ENCODE assay signal across 7 mouse cellular contexts in genomic region chr19:57356273-57356672, GRCm38 (mm10). TPM values are rescaled to one million over a fixed set of nuclear protein-coding genes. Genes with fewer than 3 reads are reported as not detected.
DNase-seq lines count a peak whose midpoint lies in the region; ATAC-seq and TF ChIP-seq lines count a peak whose summit lies in the region.

No protein-coding gene starts in this region.

- peak overlapping the region; percentile 29; the same call in 1 of the 2 replicates for H3K4me2 ChIP-seq in heart, postnatal 0 days (ENCODE audit: low read depth, low read length)

- H3K4me3 ChIP-seq in spleen, adult 2 months (ENCODE audit: extremely low read depth, insufficient read depth, insufficient read length) = peak overlapping the region; percentile 27; the same call in 1 of the 2 replicates
- no peak overlapping the region for H3K4me3 ChIP-seq in heart, postnatal 0 days (ENCODE audit: low read depth, low read length)

- whole genome bisulfite sequencing in spleen, adult 2 months = 6% methylated on average over 7 of the region's 7 CpGs
- 59% methylated on average over 7 of the region's 7 CpGs for WGBS in heart, postnatal 0 days

- no peak for DNase-seq in spleen, adult 2 months (ENCODE audit: low read depth in 1 of 2, low spot score in 2 of 2)
- no peak for DNase-seq in spleen, postnatal 10 days (ENCODE audit: low spot score in 2 of 2)
- no peak for DNase-seq in heart, postnatal 0 days (ENCODE audit: low spot score)
- DNase-seq in lung, postnatal 10 days = peak; percentile 57
- DNase-seq in thymus, postnatal 4 days = peak; percentile 61
- no peak for DNase-seq in frontal cortex, postnatal 14 days (ENCODE audit: low spot score in 2 of 2)
- no peak for DNase-seq in urinary bladder, adult 18-20 months (ENCODE audit: low spot score in 2 of 2)

- no peak for ATAC-seq in heart, postnatal 0 days (ENCODE audit: insufficient read depth, low read depth)

- peak overlapping the region; percentile 79 for H3K27ac ChIP-seq in spleen, adult 2 months (ENCODE audit: insufficient read depth, low read length)
- H3K27ac ChIP-seq in heart, postnatal 0 days (ENCODE audit: low read depth) = peak overlapping the region; percentile 84

- no peak for TF ChIP-seq CTCF in spleen, adult 2 months (IDR thresholded peaks at IDR 0.05; ENCODE audit: extremely low read depth, insufficient read depth, insufficient read length, insufficient replicate concordance)
- no peak for TF ChIP-seq CTCF in heart, postnatal 0 days (IDR thresholded peaks at IDR 0.05; ENCODE audit: low read depth)

- no peak for TF ChIP-seq POLR2A in spleen, adult 2 months (IDR thresholded peaks at IDR 0.05; ENCODE audit: low read depth, low read length)

- H3K9me3 ChIP-seq in heart, postnatal 0 days (replicated peaks; ENCODE audit: control insufficient read depth, low read length) = no peaks in the 10 kb centered on the region

- no peaks in the 10 kb centered on the region for H3K36me3 ChIP-seq in spleen, adult 2 months (ENCODE audit: control insufficient read depth, insufficient read depth, low read length)
- no peaks in the 10 kb centered on the region for H3K36me3 ChIP-seq in heart, postnatal 0 days (replicated peaks; ENCODE audit: control insufficient read depth, insufficient read depth, low read length)

- peaks cover 28% of the 10 kb centered on the region for H3K4me1 ChIP-seq in spleen, adult 2 months (ENCODE audit: control insufficient read depth, insufficient read depth, insufficient read length)
- H3K4me1 ChIP-seq in heart, postnatal 0 days (ENCODE audit: control insufficient read depth, insufficient read depth) = peaks cover 14% of the 10 kb centered on the region

- H3K27me3 ChIP-seq in spleen, adult 2 months (ENCODE audit: control insufficient read depth, insufficient read depth, low read length) = no peaks in the 10 kb centered on the region
- no peaks in the 10 kb centered on the region for H3K27me3 ChIP-seq in heart, postnatal 0 days (ENCODE audit: control insufficient read depth, insufficient read depth, low read length)

- TF ChIP-seq EP300 in heart, postnatal 0 days (IDR thresholded peaks at IDR 0.05; ENCODE audit: low read depth) = no peak

- H3K9ac ChIP-seq in heart, postnatal 0 days (replicated peaks; ENCODE audit: low read depth, low read length) = no peak overlapping the region

RNA-seq across cellular contexts. Expression of gene Fam160b1, which starts 4.2 kb away (rescaled TPM):
- 7.9 and 8.8 TPM in 2 replicates for polyA plus RNA-seq in spleen, adult 2 months (2012; rRNA removed)
- total RNA-seq in heart, postnatal 0 days (2014; rRNA removed; ENCODE audit: low replicate concordance) = 12.6 and 16.3 TPM in 2 replicates
- 7.0 and 7.8 TPM in 2 replicates for polyA plus RNA-seq in heart, postnatal 0 days (2015; fragmentation: Nextera tagmentation; extraction: Ambion mirVana)

RNA-seq across cellular contexts. Expression of gene Ablim1, which starts 41.6 kb away (rescaled TPM):
- 53.8 and 62.0 TPM in 2 replicates for polyA plus RNA-seq in spleen, adult 2 months (2012; rRNA removed)
- 169 and 235 TPM in 2 replicates for total RNA-seq in heart, postnatal 0 days (2014; rRNA removed; ENCODE audit: low replicate concordance)
- polyA plus RNA-seq in heart, postnatal 0 days (2015; fragmentation: Nextera tagmentation; extraction: Ambion mirVana) = 82.6 and 106 TPM in 2 replicates

Comparison
In these comparisons a context has a peak if more than half of its experiments do, and no peak if none do; other contexts are left out.
1. DNase-seq: peak in lung, postnatal 10 days (single experiment) and thymus, postnatal 4 days (single experiment); none in spleen, adult 2 months (0 of 2), spleen, postnatal 10 days (0 of 2), heart, postnatal 0 days (single experiment), frontal cortex, postnatal 14 days (0 of 2) and urinary bladder, adult 18-20 months (0 of 2).